Mouse (Mus musculus): Measurements from ENCODE around the gene Camk1d. TPM values are rescaled to one million over a fixed set of nuclear protein-coding genes. Genes with fewer than 3 reads are reported as not detected.

The Camk1d gene
- total and polyA plus RNA-seq, 3 experiments: 2.6 to 10.8 (median 6.8) TPM

DNA sequence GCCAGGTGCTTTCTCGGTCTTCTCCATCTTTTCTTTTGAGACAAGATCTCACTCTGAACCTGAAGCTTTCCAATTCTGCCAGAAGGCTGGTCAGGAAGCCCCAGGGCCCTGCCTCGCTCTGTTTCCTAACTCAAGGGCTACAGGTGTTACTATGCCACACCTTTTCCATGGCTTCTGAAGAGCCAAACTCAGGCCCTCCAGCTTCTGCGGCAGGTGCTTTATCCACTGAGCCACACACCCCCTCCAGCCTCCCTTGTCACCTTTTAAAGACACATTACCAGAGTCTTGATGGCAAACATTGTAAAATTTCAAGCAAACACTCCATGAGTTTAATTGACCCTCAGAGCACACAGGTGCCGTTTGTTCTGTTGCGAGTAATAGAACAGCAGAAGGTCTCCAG is 17.7 kb upstream of the Camk1d start:
- TF ChIP-seq TAL1 (conservative IDR thresholded peaks at IDR 0.05; ENCODE audit: low read depth, low read length) (no peak), POLR2AphosphoS5 (IDR thresholded peaks at IDR 0.05; ENCODE audit: insufficient replicate concordance, low read depth, low read length) (no peak), GATA2 (IDR thresholded peaks at IDR 0.05; ENCODE audit: borderline replicate concordance, low read depth, low read length) (no peak), GATA1 (IDR thresholded peaks at IDR 0.05; ENCODE audit: borderline replicate concordance, low read length) (no peak), CTCF (IDR thresholded peaks at IDR 0.05; ENCODE audit: low read depth, low read length) (no peak)

DNA sequence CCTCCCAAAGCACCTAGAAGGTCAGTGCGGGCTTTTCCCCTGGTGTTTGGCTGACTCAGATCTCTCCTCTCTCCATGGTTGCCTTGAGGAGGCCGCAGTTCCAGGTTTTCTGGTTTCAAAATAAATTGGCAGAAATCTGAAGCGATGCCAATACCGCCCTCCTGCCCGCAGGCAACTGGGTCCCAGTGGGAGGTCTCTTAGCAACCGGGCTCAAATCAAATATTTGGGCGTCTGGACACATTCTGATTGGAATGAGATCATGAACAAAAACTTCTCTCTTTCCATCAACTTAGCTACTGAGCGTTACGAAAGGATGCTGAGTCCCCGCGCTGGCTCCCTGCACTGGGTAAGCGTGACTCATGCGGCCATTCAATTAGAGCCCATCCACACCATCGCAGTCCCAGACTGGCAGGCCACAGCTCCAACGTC is 16.1 kb upstream of the Camk1d start:
- H3K27me3 ChIP-seq (ENCODE audit: insufficient read depth, low read length): peaks cover 7% of the 10 kb centered on the region
- no peaks in the 10 kb centered on the region for H3K4me1 ChIP-seq (ENCODE audit: insufficient read depth, low read depth, low read length)
- ATAC-seq (ENCODE audit: extremely low read depth, insufficient number of reproducible peaks, low FRiP score, poor library complexity, severe bottlenecking) (no peak), DNase-seq (ENCODE audit: low spot score) (no peak)
- 0 out of 2 replicates have a peak, but pooled peaks cover 4% of the 10 kb centered on the region for H3K9me3 ChIP-seq (replicated peaks)
- no peak overlapping the region for H3K4me3 ChIP-seq (ENCODE audit: low read depth, low read length)
- TF ChIP-seq CTCF (IDR thresholded peaks at IDR 0.05; ENCODE audit: low read depth, low read length) (no peak), TAL1 (conservative IDR thresholded peaks at IDR 0.05; ENCODE audit: low read depth, low read length) (no peak), POLR2AphosphoS5 (IDR thresholded peaks at IDR 0.05; ENCODE audit: insufficient replicate concordance, low read depth, low read length) (no peak), GATA1 (IDR thresholded peaks at IDR 0.05; ENCODE audit: borderline replicate concordance, low read length) (no peak), GATA2 (IDR thresholded peaks at IDR 0.05; ENCODE audit: borderline replicate concordance, low read depth, low read length) (no peak)
- no peaks in the 10 kb centered on the region for H3K36me3 ChIP-seq (replicated peaks)

More for the DNA sequence above, 17.7 kb upstream of the Camk1d start:
- no peak overlapping the region for H3K4me3 ChIP-seq (ENCODE audit: low read depth, low read length)
- peaks cover 9% of the 10 kb centered on the region for H3K27me3 ChIP-seq (ENCODE audit: insufficient read depth, low read length)
- no peaks in the 10 kb centered on the region for H3K4me1 ChIP-seq (ENCODE audit: insufficient read depth, low read depth, low read length)
- H3K9me3 ChIP-seq (replicated peaks): 0 out of 2 replicates have a peak, but pooled peaks cover 4% of the 10 kb centered on the region
- DNase-seq (ENCODE audit: low spot score) (no peak), ATAC-seq (ENCODE audit: extremely low read depth, insufficient number of reproducible peaks, low FRiP score, poor library complexity, severe bottlenecking) (no peak)
- H3K36me3 ChIP-seq (replicated peaks): no peaks in the 10 kb centered on the region

DNA sequence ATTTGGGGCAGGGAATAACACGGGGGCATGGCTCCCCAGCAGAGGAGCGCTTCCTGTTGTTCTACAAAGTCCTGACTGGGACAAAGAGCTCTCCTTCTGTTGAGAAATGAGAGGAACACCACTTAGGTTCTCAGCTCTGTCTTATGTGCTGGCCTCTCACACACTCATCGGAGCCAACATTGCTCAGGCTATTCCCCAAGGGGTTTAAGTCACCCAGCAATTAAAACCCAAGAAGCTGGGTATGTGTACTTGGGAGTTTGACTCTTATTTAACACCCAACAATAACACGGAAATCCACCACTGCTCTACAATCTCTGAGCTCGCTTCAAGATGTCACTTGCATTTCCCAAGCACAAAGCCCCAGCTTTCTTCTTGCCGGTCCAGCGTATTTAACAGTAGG is 15.6 kb upstream of the Camk1d start:
- DNase-seq (ENCODE audit: low spot score): no peak
- TF ChIP-seq GATA1 (IDR thresholded peaks at IDR 0.05; ENCODE audit: borderline replicate concordance, low read length): no peak
- TF ChIP-seq CTCF (IDR thresholded peaks at IDR 0.05; ENCODE audit: low read depth, low read length): no peak
- no peak for TF ChIP-seq GATA2 (IDR thresholded peaks at IDR 0.05; ENCODE audit: borderline replicate concordance, low read depth, low read length)
- no peak for TF ChIP-seq TAL1 (conservative IDR thresholded peaks at IDR 0.05; ENCODE audit: low read depth, low read length)
- no peak for TF ChIP-seq POLR2AphosphoS5 (IDR thresholded peaks at IDR 0.05; ENCODE audit: insufficient replicate concordance, low read depth, low read length)
- no peak overlapping the region for H3K4me3 ChIP-seq (ENCODE audit: low read depth, low read length)
- 0 out of 2 replicates have a peak, but pooled peaks cover 4% of the 10 kb centered on the region for H3K9me3 ChIP-seq (replicated peaks)
- peaks cover 9% of the 10 kb centered on the region for H3K27me3 ChIP-seq (ENCODE audit: insufficient read depth, low read length)
- H3K4me1 ChIP-seq (ENCODE audit: insufficient read depth, low read depth, low read length): no peaks in the 10 kb centered on the region
- no peaks in the 10 kb centered on the region for H3K36me3 ChIP-seq (replicated peaks)
- ATAC-seq (ENCODE audit: extremely low read depth, insufficient number of reproducible peaks, low FRiP score, poor library complexity, severe bottlenecking): no peak

DNA sequence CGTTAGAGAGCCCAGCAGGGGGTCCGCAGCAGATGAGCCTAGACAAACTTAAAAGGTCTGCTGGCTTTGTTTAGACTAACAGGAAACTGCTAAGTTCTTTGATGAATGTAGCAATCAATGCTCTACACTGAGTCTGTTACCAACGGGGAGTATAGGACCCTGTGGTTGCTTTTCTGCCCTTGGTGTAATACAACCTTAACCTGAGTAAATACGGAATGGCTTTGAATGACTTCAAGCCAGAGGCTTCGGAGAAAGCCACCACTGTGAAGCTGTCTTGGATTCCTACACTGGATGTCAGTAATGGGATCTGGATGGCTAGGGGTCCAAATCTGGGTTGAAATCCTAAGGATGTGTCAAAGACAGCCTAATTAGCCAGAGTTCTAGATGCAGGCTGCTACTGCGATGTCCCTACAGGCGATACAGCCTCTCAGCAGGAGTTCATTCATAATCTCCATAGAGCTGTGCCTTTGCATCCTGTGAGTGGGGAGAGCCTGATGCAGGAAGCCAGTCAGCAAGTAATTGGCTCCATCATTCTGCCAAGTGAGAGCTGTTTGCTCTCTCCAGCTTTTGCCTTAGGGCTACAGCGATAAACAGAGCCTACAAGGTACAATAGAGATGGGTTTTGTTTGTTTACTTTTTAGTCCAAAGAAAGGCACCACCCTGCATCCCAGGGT is 10.8 kb upstream of the Camk1d start:
- Histone ChIP-seq H3K9me3 (replicated peaks) (no peaks in the 10 kb centered on the region), H3K4me3 (ENCODE audit: low read depth, low read length) (no peak overlapping the region), H3K4me1 (ENCODE audit: insufficient read depth, low read depth, low read length) (no peaks in the 10 kb centered on the region), H3K36me3 (replicated peaks) (no peaks in the 10 kb centered on the region), H3K27me3 (ENCODE audit: insufficient read depth, low read length) (peaks cover 9% of the 10 kb centered on the region; the same call in 1 of the 2 replicates)
- DNase-seq (ENCODE audit: low spot score) (no peak), ATAC-seq (ENCODE audit: extremely low read depth, insufficient number of reproducible peaks, low FRiP score, poor library complexity, severe bottlenecking) (no peak)
- no peak for TF ChIP-seq CTCF (IDR thresholded peaks at IDR 0.05; ENCODE audit: low read depth, low read length)
- no peak for TF ChIP-seq TAL1 (conservative IDR thresholded peaks at IDR 0.05; ENCODE audit: low read depth, low read length)
- no peak for TF ChIP-seq GATA1 (IDR thresholded peaks at IDR 0.05; ENCODE audit: borderline replicate concordance, low read length)
- TF ChIP-seq GATA2 (IDR thresholded peaks at IDR 0.05; ENCODE audit: borderline replicate concordance, low read depth, low read length): no peak
- TF ChIP-seq POLR2AphosphoS5 (IDR thresholded peaks at IDR 0.05; ENCODE audit: insufficient replicate concordance, low read depth, low read length): no peak

DNA sequence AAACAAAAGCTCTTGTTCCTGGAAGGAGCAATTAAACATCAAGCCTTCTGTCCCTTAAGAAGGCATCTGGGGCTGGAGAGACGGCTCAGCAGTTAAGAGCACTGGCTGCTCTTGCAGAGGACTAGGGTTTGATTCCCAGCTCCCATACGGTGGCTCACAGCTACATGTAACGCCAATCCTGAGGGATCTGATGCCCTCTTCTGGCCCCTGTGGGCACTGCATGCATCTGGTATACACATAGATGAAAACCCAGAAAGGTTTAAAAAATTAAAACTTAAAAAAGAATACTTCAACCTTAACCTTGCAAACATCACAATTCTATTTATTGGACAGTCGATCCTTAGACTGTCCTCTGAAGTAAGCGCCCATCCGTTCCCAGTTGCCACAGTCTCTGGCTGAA is 3.4 kb upstream of the Camk1d start:
- TF ChIP-seq GATA2 (IDR thresholded peaks at IDR 0.05; ENCODE audit: borderline replicate concordance, low read depth, low read length) (no peak), CTCF (IDR thresholded peaks at IDR 0.05; ENCODE audit: low read depth, low read length) (no peak), POLR2AphosphoS5 (IDR thresholded peaks at IDR 0.05; ENCODE audit: insufficient replicate concordance, low read depth, low read length) (no peak), GATA1 (IDR thresholded peaks at IDR 0.05; ENCODE audit: borderline replicate concordance, low read length) (no peak), TAL1 (conservative IDR thresholded peaks at IDR 0.05; ENCODE audit: low read depth, low read length) (no peak)
- Histone ChIP-seq H3K36me3 (replicated peaks) (no peaks in the 10 kb centered on the region), H3K4me3 (ENCODE audit: low read depth, low read length) (no peak overlapping the region), H3K9me3 (replicated peaks) (peaks cover 8% of the 10 kb centered on the region), H3K4me1 (ENCODE audit: insufficient read depth, low read depth, low read length) (peaks cover 24% of the 10 kb centered on the region), H3K27me3 (ENCODE audit: insufficient read depth, low read length) (peaks cover 33% of the 10 kb centered on the region)
- ATAC-seq (ENCODE audit: extremely low read depth, insufficient number of reproducible peaks, low FRiP score, poor library complexity, severe bottlenecking): no peak
- DNase-seq (ENCODE audit: low spot score): no peak

DNA sequence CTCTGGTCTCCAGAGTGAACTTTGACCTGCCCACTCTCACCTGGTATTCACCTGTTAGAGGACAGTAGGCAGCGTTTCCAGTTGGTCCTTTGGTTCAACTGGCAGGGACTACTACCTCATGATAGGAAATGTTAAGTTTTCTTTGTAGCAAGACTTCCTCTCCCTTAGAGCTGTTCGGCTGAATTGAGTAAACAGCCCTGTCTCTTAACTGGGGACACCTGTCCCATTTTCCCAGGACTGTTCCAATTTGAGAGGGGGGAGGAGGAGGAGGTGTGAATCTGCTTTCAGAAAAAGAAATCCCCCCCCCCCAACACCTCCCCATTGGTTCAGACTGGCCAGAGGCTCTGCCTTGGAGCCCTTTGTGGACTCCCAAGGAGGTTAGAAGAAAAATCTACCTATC is 1.2 kb upstream of the Camk1d start:
- Histone ChIP-seq H3K9me3 (replicated peaks) (peaks cover 8% of the 10 kb centered on the region), H3K36me3 (replicated peaks) (no peaks in the 10 kb centered on the region), H3K4me3 (ENCODE audit: low read depth, low read length) (no peak overlapping the region), H3K4me1 (ENCODE audit: insufficient read depth, low read depth, low read length) (peaks cover 24% of the 10 kb centered on the region), H3K27me3 (ENCODE audit: insufficient read depth, low read length) (peaks cover 46% of the 10 kb centered on the region)
- no peak for ATAC-seq (ENCODE audit: extremely low read depth, insufficient number of reproducible peaks, low FRiP score, poor library complexity, severe bottlenecking)
- TF ChIP-seq TAL1 (conservative IDR thresholded peaks at IDR 0.05; ENCODE audit: low read depth, low read length) (no peak), GATA1 (IDR thresholded peaks at IDR 0.05; ENCODE audit: borderline replicate concordance, low read length) (no peak), POLR2AphosphoS5 (IDR thresholded peaks at IDR 0.05; ENCODE audit: insufficient replicate concordance, low read depth, low read length) (no peak), CTCF (IDR thresholded peaks at IDR 0.05; ENCODE audit: low read depth, low read length) (no peak), GATA2 (IDR thresholded peaks at IDR 0.05; ENCODE audit: borderline replicate concordance, low read depth, low read length) (no peak)
- DNase-seq (ENCODE audit: low spot score): no peak
